Mouse (Mus musculus): ENCODE data around the gene Sys1.

DNA sequence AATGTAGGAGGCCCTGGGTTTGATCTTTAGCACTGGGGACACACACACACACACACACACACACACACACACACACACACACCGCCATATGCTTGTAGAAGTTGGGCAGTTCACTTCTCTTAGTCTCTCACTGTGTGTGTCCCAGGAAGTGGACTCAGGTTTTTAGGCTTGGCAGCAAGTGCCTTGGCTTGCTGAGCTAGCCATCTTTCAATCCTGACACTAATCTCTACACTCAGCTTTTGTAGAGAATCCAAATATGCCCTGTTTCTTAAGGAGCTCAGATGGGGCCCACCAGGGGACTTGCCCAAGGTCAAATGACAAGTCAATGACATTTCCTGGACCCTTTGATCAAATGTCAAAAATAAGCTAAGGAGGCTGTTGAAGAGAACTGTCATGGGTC is 351 bp upstream of the Sys1 start:
- no peak for TF ChIP-seq POLR2A (IDR thresholded peaks at IDR 0.05; ENCODE audit: low read depth, low read length)
- no peak for TF ChIP-seq CTCF (conservative IDR thresholded peaks at IDR 0.05; ENCODE audit: insufficient read depth, insufficient read length, low read depth, low read length)
